Comparison of ENCODE assay signal across 11 mouse cellular contexts in the genomic region with DNA sequence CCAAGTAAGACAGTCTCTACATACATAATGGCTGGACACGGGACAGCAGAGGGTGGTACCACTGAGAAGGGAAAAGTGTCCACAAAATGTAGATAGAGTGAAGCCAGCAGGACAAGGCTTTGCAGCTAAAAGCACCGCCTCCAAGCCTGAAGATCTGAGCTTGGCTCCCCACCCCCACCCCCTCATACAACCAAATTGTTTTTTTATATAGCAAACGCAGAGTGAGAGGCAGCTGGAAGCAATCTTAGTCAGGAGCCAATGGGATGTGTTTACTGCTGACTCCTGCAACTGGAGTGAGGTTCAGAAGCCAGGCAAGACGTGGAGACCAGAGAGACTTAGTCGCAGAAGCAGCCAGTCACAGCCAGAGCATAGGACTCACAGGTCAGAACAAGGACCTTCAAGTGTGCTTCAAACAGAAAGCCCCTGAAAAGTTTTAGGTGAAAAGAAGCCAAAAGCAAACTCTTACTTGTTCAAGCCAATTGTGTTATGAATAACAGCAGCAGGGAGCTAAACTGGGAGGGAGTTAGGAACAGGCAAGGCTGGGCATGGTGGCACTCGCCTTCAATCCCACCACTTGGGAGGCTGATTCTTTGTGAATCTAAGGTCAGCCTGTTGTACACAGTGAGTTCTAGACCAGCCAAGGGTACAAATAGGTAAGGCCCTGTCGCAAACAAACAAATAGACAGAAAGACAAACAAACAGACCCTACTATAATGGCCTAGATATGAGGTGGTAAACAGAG. TPM values are rescaled to one million over a fixed set of nuclear protein-coding genes. Genes with fewer than 3 reads are reported as not detected.
DNase-seq lines count a peak whose midpoint lies in the region; ATAC-seq and TF ChIP-seq lines count a peak whose summit lies in the region.
"Had no signal": no experiment of that assay in that cellular context is flagged by ENCODE, and none has a peak within 500 bp of the region (broad histone marks: within the 10 kb centered on the region; RNA-seq: fewer than 3 reads in every experiment).

No protein-coding gene starts in this region.

- H3K4me3 ChIP-seq in embryonic facial prominence, embryonic 13.5 days: no peak overlapping the region
- H3K4me3 ChIP-seq in liver, postnatal 0 days (ENCODE audit: low read depth, low read length): no peak overlapping the region

- H3K9me3 ChIP-seq in embryonic facial prominence, embryonic 13.5 days: no peaks in the 10 kb centered on the region
- H3K9me3 ChIP-seq in liver, postnatal 0 days (ENCODE audit: low read length): no peaks in the 10 kb centered on the region

- no peaks in the 10 kb centered on the region for H3K27me3 ChIP-seq in embryonic facial prominence, embryonic 13.5 days
- no peaks in the 10 kb centered on the region for H3K27me3 ChIP-seq in liver, postnatal 0 days (ENCODE audit: insufficient read depth, low read length)
- H3K27me3 ChIP-seq: Patski had no signal

- peaks cover 26% of the 10 kb centered on the region for H3K4me1 ChIP-seq in embryonic facial prominence, embryonic 13.5 days
- no peaks in the 10 kb centered on the region for H3K4me1 ChIP-seq in liver, postnatal 0 days (ENCODE audit: insufficient read depth)

- peak overlapping the region; percentile 12; the same call in 1 of the 2 replicates for H3K9ac ChIP-seq in embryonic facial prominence, embryonic 13.5 days
- no peak overlapping the region for H3K9ac ChIP-seq in liver, postnatal 0 days (replicated peaks)
- H3K9ac ChIP-seq: forebrain, postnatal 0 days had no signal

- peaks cover 27% of the 10 kb centered on the region; the same call in 1 of the 2 replicates for H3K36me3 ChIP-seq in embryonic facial prominence, embryonic 13.5 days
- peaks cover 27% of the 10 kb centered on the region for H3K36me3 ChIP-seq in liver, postnatal 0 days (replicated peaks; ENCODE audit: insufficient read depth, low read length)

- peak overlapping the region; percentile 82 for H3K27ac ChIP-seq in embryonic facial prominence, embryonic 13.5 days
- H3K27ac ChIP-seq in liver, postnatal 0 days (ENCODE audit: low read depth): no peak overlapping the region

- H3K4me2 ChIP-seq in embryonic facial prominence, embryonic 13.5 days: peak overlapping the region; percentile 22
- H3K4me2 ChIP-seq in liver, postnatal 0 days (ENCODE audit: low read depth, low read length): no peak overlapping the region

- ATAC-seq in embryonic facial prominence, embryonic 13.5 days (ENCODE audit: insufficient number of reproducible peaks, insufficient read depth, low FRiP score, low TSS enrichment, low read depth): peak; percentile 78; the same call in 1 of the 2 replicates
- ATAC-seq in liver, postnatal 0 days: no peak
- ATAC-seq: forebrain, postnatal 0 days; Patski had no signal

- peak; percentile 31 for DNase-seq in embryo, embryonic 10 days (ENCODE audit: low spot score)
- no peak for DNase-seq in embryo, embryonic 9.5 days (ENCODE audit: extremely low spot score)
- peak; percentile 41 for DNase-seq in hindlimb bud, embryonic 11.5 days (ENCODE audit: extremely low spot score, low read depth, low spot score)
- peak; percentile 55 for DNase-seq in lung, postnatal 25 days (ENCODE audit: low spot score)
- DNase-seq in layer of hippocampus, postnatal 36 days: no peak
- DNase-seq in cerebellum, adult 9-11 months: no peak
- DNase-seq in liver, postnatal 0 days: no peak
- DNase-seq: forebrain, postnatal 0 days; thymus, postnatal 36 days had no signal

- TF ChIP-seq CTCF in liver, postnatal 0 days (IDR thresholded peaks at IDR 0.05; ENCODE audit: low read depth): no peak

- WGBS in embryonic facial prominence, embryonic 13.5 days: 37% methylated on average over 7 of the region's 7 CpGs
- 78% methylated on average over 7 of the region's 7 CpGs for WGBS in liver, postnatal 0 days (ENCODE audit: insufficient replicate concordance)

- TF ChIP-seq EP300 in liver, postnatal 0 days (IDR thresholded peaks at IDR 0.05; ENCODE audit: low read depth): no peak

RNA-seq across cellular contexts. Expression of gene Ugdh, which starts 21.5 kb away (rescaled TPM):
- polyA plus RNA-seq in embryonic facial prominence, embryonic 13.5 days (2015; fragmentation: Nextera tagmentation; extraction: Ambion mirVana): 152 and 179 TPM in 2 replicates
- 10 to 100 TPM; 34.1 to 37.9 TPM for total RNA-seq in layer of hippocampus, postnatal 36 days (2021)
- 13.0 and 13.5 TPM in 2 replicates for polyA plus RNA-seq in liver, postnatal 0 days (2015; fragmentation: Nextera tagmentation; extraction: Ambion mirVana)

RNA-seq across cellular contexts. Expression of gene Gm43552, which starts 35.4 kb away (rescaled TPM):
- polyA plus RNA-seq in embryonic facial prominence, embryonic 13.5 days (2015; fragmentation: Nextera tagmentation; extraction: Ambion mirVana): not detected in 2 replicates
- total RNA-seq in layer of hippocampus, postnatal 36 days (2021): 1 to 10 TPM; 4.5 to 7.7 TPM
- polyA plus RNA-seq in liver, postnatal 0 days (2015; fragmentation: Nextera tagmentation; extraction: Ambion mirVana): 1.4 TPM in 1 of 2 replicates, not detected in the other
- total RNA-seq: forebrain, postnatal 0 days had no signal
- polyA plus RNA-seq: forebrain, postnatal 0 days; Patski had no signal

Comparison
In these comparisons a context has a peak if more than half of its experiments do, and no peak if none do; other contexts are left out.
1. DNase-seq: peak in embryo, embryonic 10 days (single experiment), hindlimb bud, embryonic 11.5 days (single experiment) and lung, postnatal 25 days (single experiment); none in embryo, embryonic 9.5 days (single experiment), layer of hippocampus, postnatal 36 days (0 of 2), cerebellum, adult 9-11 months (single experiment) and liver, postnatal 0 days (single experiment).
2. RNA of gene Ugdh, which starts 21.5 kb away (polyA plus RNA-seq): 152 to 179 TPM in embryonic facial prominence, embryonic 13.5 days; 13.0 to 13.5 TPM in liver, postnatal 0 days; every median in the first group is over 10 times any median in the second.